Mouse (Mus musculus): ENCODE measurements around the gene Timm8a2.
"Not testable (repeated sequence)": the region's sequence is repeated elsewhere in the genome, so short reads cannot be mapped to it uniquely, and the experiment has no call there.

Gene Timm8a2

GRCm38 (mm10) chr14:122060642-122061041 lies 26.2 kb downstream of the Timm8a2 start:
- DNase-seq (ENCODE audit: low spot score in 2 of 2) = peak; percentile 57 to 82

GRCm38 (mm10) chr14:122061376-122061775 lies 26.9 kb downstream of the Timm8a2 start:
- DNase-seq (ENCODE audit: low spot score in 2 of 2) = no peak

- no peak for DNase-seq (ENCODE audit: low spot score in 2 of 2)
Measured at GRCm38 (mm10) chr14:122062411-122063090, 28.1 kb downstream of the Timm8a2 start.

GRCm38 (mm10) chr14:122063599-122063998 lies 29.1 kb downstream of the Timm8a2 start:
- no peak for DNase-seq (ENCODE audit: low spot score in 2 of 2)

- peak; percentile 42 to 64 for DNase-seq (ENCODE audit: low spot score in 2 of 2)
Measured at GRCm38 (mm10) chr14:122064519-122064918, 30.0 kb downstream of the Timm8a2 start.

GRCm38 (mm10) chr14:122066243-122066642 lies 31.8 kb downstream of the Timm8a2 start:
- DNase-seq (ENCODE audit: low spot score in 2 of 2) = no peak

- DNase-seq (ENCODE audit: low spot score in 2 of 2) = not testable (repeated sequence)
Measured at GRCm38 (mm10) chr14:122068036-122068435, 33.6 kb downstream of the Timm8a2 start.

GRCm38 (mm10) chr14:122068801-122069695 lies 34.6 kb downstream of the Timm8a2 start:
- peak; percentile 32 to 50 for DNase-seq (ENCODE audit: low spot score in 2 of 2)

- no peak for DNase-seq (ENCODE audit: low spot score in 2 of 2)
Measured at GRCm38 (mm10) chr14:122069948-122070347, 35.5 kb downstream of the Timm8a2 start.

GRCm38 (mm10) chr14:122073422-122073821 lies 38.9 kb downstream of the Timm8a2 start:
- DNase-seq (ENCODE audit: low spot score in 2 of 2) = no peak

GRCm38 (mm10) chr14:122074360-122074759 lies 39.9 kb downstream of the Timm8a2 start:
- DNase-seq (ENCODE audit: low spot score in 2 of 2) = no peak

- peak; percentile 36 to 58 for DNase-seq (ENCODE audit: low spot score in 2 of 2)
Measured at GRCm38 (mm10) chr14:122075485-122076200, 41.2 kb downstream of the Timm8a2 start.

GRCm38 (mm10) chr14:122077017-122077416 lies 42.5 kb downstream of the Timm8a2 start:
- no peak for DNase-seq (ENCODE audit: low spot score in 2 of 2)

- DNase-seq (ENCODE audit: low spot score in 2 of 2) = peak in 1 of 2 experiments; percentile 27
Measured at GRCm38 (mm10) chr14:122079428-122079827, 45.0 kb downstream of the Timm8a2 start.

- no peak for DNase-seq (ENCODE audit: low spot score in 2 of 2)
Measured at GRCm38 (mm10) chr14:122079921-122080320, 45.4 kb downstream of the Timm8a2 start.

- no peak for DNase-seq (ENCODE audit: low spot score in 2 of 2)
Measured at GRCm38 (mm10) chr14:122081308-122081707, 46.8 kb downstream of the Timm8a2 start.

- DNase-seq (ENCODE audit: low spot score in 2 of 2) = no peak
Measured at GRCm38 (mm10) chr14:122083499-122083898, 49.0 kb downstream of the Timm8a2 start.

GRCm38 (mm10) chr14:122087956-122088355 lies 53.5 kb downstream of the Timm8a2 start:
- no peak for DNase-seq (ENCODE audit: low spot score in 2 of 2)
